Mouse (Mus musculus): ENCODE measurements around the gene BC051142. TPM values are rescaled to one million over a fixed set of nuclear protein-coding genes. Genes with fewer than 3 reads are reported as not detected.
"Not testable (repeated sequence)": the region's sequence is repeated elsewhere in the genome, so short reads cannot be mapped to it uniquely, and the experiment has no call there.

The BC051142 gene
- polyA plus RNA-seq, 1 experiment: not detected

- Histone ChIP-seq H3K9me3 (ENCODE audit: control insufficient read depth, low read length) (no peaks in the 10 kb centered on the region), H3K36me3 (ENCODE audit: control insufficient read depth) (no peaks in the 10 kb centered on the region)
- TF ChIP-seq TAL1 (IDR thresholded peaks at IDR 0.05; ENCODE audit: low read length) (no peak), GATA1 (IDR thresholded peaks at IDR 0.05; ENCODE audit: low read length) (no peak)
Observed at GRCm38 (mm10) chr17:34492796-34493195, 94.2 kb downstream of the BC051142 start.

DNA sequence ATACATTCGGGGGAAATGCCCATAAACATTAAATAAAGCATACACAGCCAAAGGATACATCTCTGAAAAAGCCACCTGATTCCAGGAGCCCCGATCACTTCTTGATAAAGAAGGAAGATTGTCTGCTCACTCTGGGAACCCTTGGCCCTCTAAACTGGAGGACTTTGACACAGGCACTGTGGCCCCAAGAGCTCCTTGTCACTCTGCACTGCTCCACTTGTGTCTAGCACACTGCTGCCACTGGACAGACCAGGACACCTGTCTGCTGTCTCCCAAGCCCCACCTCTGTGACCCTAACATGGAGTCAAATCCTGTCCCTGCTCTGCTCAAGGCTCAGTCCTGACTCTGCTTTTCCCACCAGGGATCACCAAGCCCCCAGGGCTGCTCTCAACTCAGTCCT lies 96.5 kb downstream of the BC051142 start:
- H3K27me3 ChIP-seq (ENCODE audit: control insufficient read depth): not testable (repeated sequence)

More at GRCm38 (mm10) chr17:34492796-34493195, 94.2 kb downstream of the BC051142 start:
- Histone ChIP-seq H3K4me3 (replicated peaks) (no peak overlapping the region), H3K4me1 (ENCODE audit: control insufficient read depth) (no peaks in the 10 kb centered on the region), H3K27me3 (ENCODE audit: control insufficient read depth) (no peaks in the 10 kb centered on the region)

DNA sequence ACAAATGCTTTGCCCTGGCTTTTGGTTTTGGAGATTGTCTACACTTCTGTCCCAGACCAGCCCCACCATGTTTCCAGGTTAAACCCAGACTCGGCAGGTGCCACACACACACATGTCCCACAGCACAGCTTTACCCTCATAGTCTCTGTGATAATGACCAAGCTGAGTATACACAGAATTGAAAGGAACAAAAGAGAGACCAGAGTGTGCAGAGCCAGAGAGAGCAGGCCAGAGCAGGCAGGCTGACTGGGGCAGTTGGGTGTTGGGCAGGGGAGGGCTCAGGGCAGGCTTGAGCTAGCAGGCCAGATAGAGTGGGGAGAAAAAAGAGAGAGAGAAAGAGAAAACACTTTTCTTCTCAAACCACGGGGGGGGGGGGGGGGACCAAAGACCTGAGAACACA lies 97.9 kb downstream of the BC051142 start:
- Histone ChIP-seq H3K36me3 (ENCODE audit: control insufficient read depth) (no peaks in the 10 kb centered on the region), H3K9me3 (ENCODE audit: control insufficient read depth, low read length) (no peaks in the 10 kb centered on the region)

More for the DNA sequence above, 96.5 kb downstream of the BC051142 start:
- H3K36me3 ChIP-seq (ENCODE audit: control insufficient read depth); H3K4me3 ChIP-seq (replicated peaks); H3K4me1 ChIP-seq (ENCODE audit: control insufficient read depth); H3K9me3 ChIP-seq (ENCODE audit: control insufficient read depth, low read length): not testable (repeated sequence)

DNA sequence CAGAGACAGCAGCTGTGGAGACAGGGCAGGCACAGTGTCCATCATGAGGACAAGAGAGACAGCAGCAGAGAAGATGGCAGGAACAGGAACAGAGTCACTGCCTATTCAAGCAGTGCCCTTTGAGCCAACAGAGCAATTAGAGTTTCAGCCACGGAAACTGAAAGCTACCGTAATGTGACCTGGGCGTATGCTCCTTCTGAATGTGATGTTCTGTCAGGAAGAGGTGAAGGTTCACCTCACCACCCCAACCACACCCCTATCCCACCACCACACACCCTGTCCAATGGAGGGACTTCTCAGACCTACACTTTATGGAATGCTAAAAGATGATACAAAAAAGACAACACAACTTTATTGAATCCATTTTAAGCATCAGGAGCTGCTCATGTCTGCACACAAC lies 98.7 kb downstream of the BC051142 start:
- not testable (repeated sequence) for H3K4me1 ChIP-seq (ENCODE audit: control insufficient read depth); H3K9me3 ChIP-seq (ENCODE audit: control insufficient read depth, low read length); H3K4me3 ChIP-seq (replicated peaks); H3K27me3 ChIP-seq (ENCODE audit: control insufficient read depth); H3K36me3 ChIP-seq (ENCODE audit: control insufficient read depth)

More for the DNA sequence above, 97.9 kb downstream of the BC051142 start:
- no peak for TF ChIP-seq TAL1 (IDR thresholded peaks at IDR 0.05; ENCODE audit: low read length)
- TF ChIP-seq GATA1 (IDR thresholded peaks at IDR 0.05; ENCODE audit: low read length): no peak
- Histone ChIP-seq H3K27me3 (ENCODE audit: control insufficient read depth) (no peaks in the 10 kb centered on the region), H3K4me1 (ENCODE audit: control insufficient read depth) (no peaks in the 10 kb centered on the region), H3K4me3 (replicated peaks) (no peak overlapping the region)

DNA sequence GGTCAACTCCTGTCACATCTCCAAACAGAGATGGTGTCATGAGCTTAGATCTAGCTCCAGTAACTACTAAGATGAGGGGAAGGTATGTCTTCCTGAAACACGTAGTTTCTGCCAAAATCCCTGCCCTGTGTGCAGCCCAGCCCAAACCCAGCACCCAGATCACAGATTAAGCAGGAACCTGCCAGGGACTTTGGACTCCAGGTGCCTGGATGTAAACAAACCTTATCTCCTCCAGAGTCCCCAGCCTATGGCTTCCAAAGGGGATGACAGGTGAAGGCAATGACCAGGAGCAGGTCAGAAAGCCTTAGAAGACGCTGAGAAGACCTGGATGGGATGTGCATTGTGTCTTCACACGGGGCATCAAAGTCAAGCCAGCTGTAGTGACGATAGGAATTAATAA lies 99.1 kb downstream of the BC051142 start:
- H3K27me3 ChIP-seq (ENCODE audit: control insufficient read depth); H3K4me1 ChIP-seq (ENCODE audit: control insufficient read depth); H3K4me3 ChIP-seq (replicated peaks); H3K36me3 ChIP-seq (ENCODE audit: control insufficient read depth); H3K9me3 ChIP-seq (ENCODE audit: control insufficient read depth, low read length): not testable (repeated sequence)

DNA sequence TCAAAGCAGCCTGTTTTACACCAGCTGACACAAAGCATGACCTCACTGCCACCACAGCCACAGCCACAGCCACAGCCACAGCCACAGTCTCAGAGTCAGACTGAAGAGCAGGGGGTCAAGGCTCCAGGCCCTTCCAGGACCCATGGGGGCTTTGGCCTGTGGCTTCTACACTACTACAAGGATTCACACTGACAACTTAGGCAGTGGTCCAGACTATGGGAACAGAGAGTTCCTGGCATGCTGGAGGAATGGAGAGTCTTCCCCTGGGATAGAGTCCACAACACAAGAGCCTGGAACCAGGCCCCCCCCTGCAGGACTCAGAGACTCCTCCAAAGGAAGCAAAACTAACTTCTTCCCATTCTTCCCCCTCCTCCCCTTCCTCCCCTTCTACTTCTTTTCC lies 109.0 kb downstream of the BC051142 start:
- H3K36me3 ChIP-seq (ENCODE audit: control insufficient read depth): no peaks in the 10 kb centered on the region
- H3K9me3 ChIP-seq (ENCODE audit: control insufficient read depth, low read length): no peaks in the 10 kb centered on the region
- H3K27me3 ChIP-seq (ENCODE audit: control insufficient read depth): no peaks in the 10 kb centered on the region
- TF ChIP-seq GATA1 (IDR thresholded peaks at IDR 0.05; ENCODE audit: low read length): no peak
- no peak for TF ChIP-seq TAL1 (IDR thresholded peaks at IDR 0.05; ENCODE audit: low read length)
- no peaks in the 10 kb centered on the region for H3K4me1 ChIP-seq (ENCODE audit: control insufficient read depth)
- H3K4me3 ChIP-seq (replicated peaks): no peak overlapping the region

Other genes with a start within 250 kb of the BC051142 start
- gene H2-DMb1, start 245.7 kb upstream of the BC051142 start, polyA plus RNA-seq (2012): not detected in 2 replicates
- 0.05 and 0.06 TPM in 2 replicates for gene Tap1, start 211.3 kb upstream of the BC051142 start, polyA plus RNA-seq (2012)
- gene Psmb9, start 211.1 kb upstream of the BC051142 start, polyA plus RNA-seq (2012): 0.05 and 0.10 TPM in 2 replicates
- 0.24 and 0.28 TPM in 2 replicates for gene Psmb8, start 201.1 kb upstream of the BC051142 start, polyA plus RNA-seq (2012)
- 0.83 and 1.0 TPM in 2 replicates for gene Tap2, start 195.3 kb upstream of the BC051142 start, polyA plus RNA-seq (2012)
- gene H2-Ob, start 159.9 kb upstream of the BC051142 start, polyA plus RNA-seq (2012): not detected in 2 replicates
- 0.14 TPM in 1 of 2 replicates, not detected in the other for gene H2-Ab1, start 141.1 kb upstream of the BC051142 start, polyA plus RNA-seq (2012)
- not detected in 2 replicates for gene H2-Aa, start 111.0 kb upstream of the BC051142 start, polyA plus RNA-seq (2012)
- gene H2-Eb1, start 93.0 kb upstream of the BC051142 start, polyA plus RNA-seq (2012): 0.05 TPM in 1 of 2 replicates, not detected in the other
- gene H2-Eb2, start 73.2 kb upstream of the BC051142 start, polyA plus RNA-seq (2012): not detected in 2 replicates
- gene Btnl2, start 44.0 kb upstream of the BC051142 start, polyA plus RNA-seq (2012): not detected in 2 replicates
- not detected in 2 replicates for gene Btnl1, start 21.7 kb upstream of the BC051142 start, polyA plus RNA-seq (2012)
- gene Btnl4, start 78.5 kb downstream of the BC051142 start, polyA plus RNA-seq (2012): 0.02 TPM in 1 of 2 replicates, not detected in the other
- gene Btnl6, start 118.5 kb downstream of the BC051142 start, polyA plus RNA-seq (2012): not detected in 2 replicates
- gene Notch4, start 165.4 kb downstream of the BC051142 start, polyA plus RNA-seq (2012): 0.16 and 0.17 TPM in 2 replicates
- 1.2 and 1.3 TPM in 2 replicates for gene Gpsm3, start 191.0 kb downstream of the BC051142 start, polyA plus RNA-seq (2012)
- 11.4 and 11.5 TPM in 2 replicates for gene Pbx2, start 192.4 kb downstream of the BC051142 start, polyA plus RNA-seq (2012)
- gene Ager, start 199.0 kb downstream of the BC051142 start, polyA plus RNA-seq (2012): 0.33 and 0.46 TPM in 2 replicates
- gene Rnf5, start 204.9 kb downstream of the BC051142 start, polyA plus RNA-seq (2012): 16.2 and 16.8 TPM in 2 replicates
- gene Agpat1, start 205.4 kb downstream of the BC051142 start, polyA plus RNA-seq (2012): 16.1 and 18.7 TPM in 2 replicates
- 0.03 and 0.05 TPM in 2 replicates for gene Egfl8, start 217.2 kb downstream of the BC051142 start, polyA plus RNA-seq (2012)
- 1.4 and 1.7 TPM in 2 replicates for gene Ppt2, start 229.7 kb downstream of the BC051142 start, polyA plus RNA-seq (2012)
- gene Prrt1, start 230.7 kb downstream of the BC051142 start, polyA plus RNA-seq (2012): not detected in 2 replicates
- gene Fkbpl, start 245.9 kb downstream of the BC051142 start, polyA plus RNA-seq (2012): 0.48 and 0.56 TPM in 2 replicates
- gene Atf6b, start 248.3 kb downstream of the BC051142 start, polyA plus RNA-seq (2012): 7.7 and 7.8 TPM in 2 replicates

Data from erythroblast, embryonic 14.5 days (primary cell).